Mouse (Mus musculus): ENCODE measurements around the gene Cemip.

DNA sequence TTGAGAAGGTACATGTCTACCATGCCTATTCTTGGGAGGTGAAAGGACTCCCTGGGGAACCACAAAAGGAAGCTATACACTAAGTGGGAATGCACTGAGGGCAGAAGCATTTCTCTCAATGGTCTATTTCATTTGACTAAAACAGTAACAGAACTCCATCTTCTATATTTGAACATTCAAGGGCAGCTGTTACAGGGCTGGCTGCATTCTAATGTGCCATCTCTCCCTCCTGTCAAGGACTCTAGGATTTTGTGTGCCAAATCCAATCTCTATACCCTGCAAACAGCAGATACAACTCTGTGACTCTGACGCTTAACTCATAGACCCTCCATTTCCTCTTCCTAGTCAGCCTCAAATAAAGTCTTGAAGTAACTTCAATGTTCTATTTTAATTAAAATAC, 39.4 kb upstream of the Cemip start:
- TF ChIP-seq CTCF (IDR thresholded peaks at IDR 0.05; ENCODE audit: borderline replicate concordance, control insufficient read depth, extremely low read depth, insufficient read depth, low read length, poor library complexity) (no peak), POLR2A (IDR thresholded peaks at IDR 0.05; ENCODE audit: control insufficient read depth, extremely low read depth, insufficient read depth, low read length, poor library complexity) (no peak)

All from thymus, adult 2 months (tissue).